Mouse (Mus musculus): Measurements from ENCODE around the gene Efcab6. TPM values are rescaled to one million over a fixed set of nuclear protein-coding genes. Genes with fewer than 3 reads are reported as not detected.

Gene Efcab6
- polyA plus RNA-seq, 1 experiment from 2014 or later, result not detected

DNA sequence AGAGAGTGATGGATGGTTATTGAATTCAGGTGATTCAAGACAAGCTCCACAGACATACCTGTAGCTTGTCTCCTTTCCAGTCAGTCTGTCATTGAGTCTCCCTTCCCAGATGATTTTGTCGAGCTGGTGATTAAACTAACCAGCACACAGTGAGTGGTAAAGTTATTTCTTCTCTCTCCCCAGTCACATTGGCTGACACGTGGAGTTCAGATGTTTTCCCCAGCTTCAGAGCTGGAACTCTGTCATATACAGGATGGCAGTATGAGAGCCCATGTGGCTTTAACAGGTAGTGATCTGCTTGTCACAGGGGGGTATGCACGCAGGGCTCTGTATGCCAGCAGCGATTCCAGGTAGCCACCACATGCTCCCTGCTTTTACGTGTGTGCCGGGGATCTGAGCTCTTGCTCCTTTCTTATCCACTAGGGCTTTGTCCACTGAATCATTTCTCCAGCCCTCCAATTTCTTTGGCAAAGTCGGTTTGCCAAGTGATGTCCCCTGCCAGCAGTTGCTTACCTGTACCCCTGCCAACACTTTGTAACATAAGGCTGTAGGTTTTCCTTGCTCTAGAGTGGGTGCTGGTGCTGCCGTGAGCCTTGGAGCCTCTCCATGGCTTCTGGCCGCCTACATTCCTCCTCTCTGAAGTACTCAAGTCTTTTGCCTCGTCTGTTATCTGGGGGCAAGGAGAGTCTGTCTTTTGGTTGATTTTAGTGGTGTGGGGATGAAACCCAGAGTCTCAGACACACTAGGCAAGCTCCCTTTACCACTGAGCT is 224.0 kb downstream of the Efcab6 start:
- no peaks in the 10 kb centered on the region for H3K4me1 ChIP-seq (ENCODE audit: control insufficient read depth, low read depth, low read length)
- WGBS (ENCODE audit: insufficient replicate concordance), result 57% methylated on average over 10 of the region's 10 CpGs
- H3K9me3 ChIP-seq (replicated peaks; ENCODE audit: control insufficient read depth, low read length), result no peaks in the 10 kb centered on the region
- H3K4me2 ChIP-seq (ENCODE audit: low read depth, low read length), result no peak overlapping the region
- no peaks in the 10 kb centered on the region for H3K27me3 ChIP-seq (ENCODE audit: control insufficient read depth, insufficient read depth, low read depth, low read length)
- H3K9ac ChIP-seq (ENCODE audit: low read depth, low read length), result no peak overlapping the region
- no peak overlapping the region for H3K4me3 ChIP-seq (ENCODE audit: low read depth, low read length)
- no peak overlapping the region for H3K27ac ChIP-seq (ENCODE audit: low read length)
- no peaks in the 10 kb centered on the region for H3K36me3 ChIP-seq (ENCODE audit: control insufficient read depth, insufficient read depth)
- no peak for ATAC-seq (ENCODE audit: low read depth)

GRCm38 (mm10) chr15:83832265-83832664 is 232.9 kb downstream of the Efcab6 start:
- Histone ChIP-seq H3K27me3 (ENCODE audit: control insufficient read depth, insufficient read depth, low read depth, low read length) (no peaks in the 10 kb centered on the region), H3K4me3 (ENCODE audit: low read depth, low read length) (no peak overlapping the region), H3K9me3 (replicated peaks; ENCODE audit: control insufficient read depth, low read length) (no peaks in the 10 kb centered on the region), H3K9ac (ENCODE audit: low read depth, low read length) (no peak overlapping the region), H3K4me2 (ENCODE audit: low read depth, low read length) (no peak overlapping the region), H3K4me1 (ENCODE audit: control insufficient read depth, low read depth, low read length) (no peaks in the 10 kb centered on the region), H3K27ac (ENCODE audit: low read length) (no peak overlapping the region), H3K36me3 (ENCODE audit: control insufficient read depth, insufficient read depth) (no peaks in the 10 kb centered on the region)
- ATAC-seq (ENCODE audit: low read depth), result no peak
- 53% methylated on average over 6 of the region's 6 CpGs for WGBS (ENCODE audit: insufficient replicate concordance)

GRCm38 (mm10) chr15:83829226-83829625 is 236.0 kb downstream of the Efcab6 start:
- Histone ChIP-seq H3K9ac (ENCODE audit: low read depth, low read length) (no peak overlapping the region), H3K4me3 (ENCODE audit: low read depth, low read length) (no peak overlapping the region), H3K4me2 (ENCODE audit: low read depth, low read length) (no peak overlapping the region), H3K9me3 (replicated peaks; ENCODE audit: control insufficient read depth, low read length) (no peaks in the 10 kb centered on the region), H3K27me3 (ENCODE audit: control insufficient read depth, insufficient read depth, low read depth, low read length) (no peaks in the 10 kb centered on the region), H3K4me1 (ENCODE audit: control insufficient read depth, low read depth, low read length) (no peaks in the 10 kb centered on the region), H3K27ac (ENCODE audit: low read length) (no peak overlapping the region), H3K36me3 (ENCODE audit: control insufficient read depth, insufficient read depth) (no peaks in the 10 kb centered on the region)
- ATAC-seq (ENCODE audit: low read depth), result no peak
- 65% methylated on average over 13 of the region's 13 CpGs for WGBS (ENCODE audit: insufficient replicate concordance)

DNA sequence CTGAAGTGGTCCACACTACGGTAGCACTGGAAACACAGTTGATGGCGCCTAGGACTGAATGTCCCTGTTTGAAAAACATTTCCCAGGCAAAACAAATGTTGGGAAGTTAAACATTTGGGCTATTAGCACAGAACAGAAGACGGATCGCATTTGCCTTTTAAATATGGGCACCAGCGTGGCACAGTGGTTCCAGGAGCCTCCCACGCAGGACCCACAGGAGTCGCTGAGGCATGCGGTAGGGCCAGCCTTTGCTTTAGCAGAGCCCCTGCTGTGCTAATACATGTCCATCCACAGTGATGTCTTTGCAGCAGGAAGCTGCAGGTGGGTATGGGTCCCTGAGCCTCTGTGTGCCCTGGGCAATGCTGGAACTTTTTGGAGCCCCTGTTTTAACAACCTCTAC is 237.2 kb downstream of the Efcab6 start:
- no peaks in the 10 kb centered on the region for H3K36me3 ChIP-seq (ENCODE audit: control insufficient read depth, insufficient read depth)
- ATAC-seq (ENCODE audit: low read depth), result no peak
- no peaks in the 10 kb centered on the region for H3K4me1 ChIP-seq (ENCODE audit: control insufficient read depth, low read depth, low read length)
- H3K9ac ChIP-seq (ENCODE audit: low read depth, low read length), result no peak overlapping the region
- no peak overlapping the region for H3K4me3 ChIP-seq (ENCODE audit: low read depth, low read length)
- H3K4me2 ChIP-seq (ENCODE audit: low read depth, low read length), result no peak overlapping the region
- 72% methylated on average over 8 of the region's 8 CpGs for WGBS (ENCODE audit: insufficient replicate concordance)
- H3K9me3 ChIP-seq (replicated peaks; ENCODE audit: control insufficient read depth, low read length), result no peaks in the 10 kb centered on the region
- H3K27me3 ChIP-seq (ENCODE audit: control insufficient read depth, insufficient read depth, low read depth, low read length), result no peaks in the 10 kb centered on the region
- no peak overlapping the region for H3K27ac ChIP-seq (ENCODE audit: low read length)

Other genes with a start within 250 kb of the Efcab6 start
- gene Sult4a1, start 40.4 kb upstream of the Efcab6 start, polyA plus RNA-seq (2015; fragmentation: Nextera tagmentation; extraction: Ambion mirVana), result 0.06 and 0.11 TPM in 2 replicates
- gene Pnpla5, start 57.8 kb upstream of the Efcab6 start, polyA plus RNA-seq (2015; fragmentation: Nextera tagmentation; extraction: Ambion mirVana), result 0.13 TPM in 1 of 2 replicates, not detected in the other
- 2.4 and 2.7 TPM in 2 replicates for gene Pnpla3, start 102.5 kb upstream of the Efcab6 start, polyA plus RNA-seq (2015; fragmentation: Nextera tagmentation; extraction: Ambion mirVana)
- gene Samm50, start 126.9 kb upstream of the Efcab6 start, polyA plus RNA-seq (2015; fragmentation: Nextera tagmentation; extraction: Ambion mirVana), result 64.5 and 68.0 TPM in 2 replicates
- gene Parvb, start 166.7 kb upstream of the Efcab6 start, polyA plus RNA-seq (2015; fragmentation: Nextera tagmentation; extraction: Ambion mirVana), result 6.1 and 6.5 TPM in 2 replicates